14 mouse cellular contexts compared by ENCODE assay signal in the genomic region with DNA sequence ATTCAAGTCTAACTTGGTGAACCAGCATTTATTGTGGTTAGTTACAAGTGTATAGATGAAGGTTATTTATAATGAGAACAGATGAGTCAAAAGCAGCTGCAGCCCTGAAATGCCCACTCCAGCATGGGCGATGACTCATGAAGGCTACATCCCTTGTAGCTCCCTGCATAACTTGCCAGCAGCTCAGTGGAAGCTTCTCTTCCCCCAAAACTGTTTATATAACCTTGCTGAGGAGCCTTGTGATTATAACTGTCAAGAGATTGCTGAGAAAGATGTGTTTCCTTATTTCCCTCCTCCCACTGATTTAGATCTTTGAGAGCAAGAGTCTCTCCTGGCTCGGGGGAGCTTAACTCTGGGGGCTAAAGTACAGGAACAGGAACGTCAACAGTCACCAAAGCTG.
DNase-seq lines count a peak whose midpoint lies in the region; ATAC-seq lines count a peak whose summit lies in the region.
"Had no signal": no experiment of that assay in that cellular context is flagged by ENCODE, and none has a peak within 500 bp of the region (broad histone marks: within the 10 kb centered on the region; RNA-seq: fewer than 3 reads in every experiment).

No protein-coding gene starts in this region.

- intact Hi-C loops in left cerebral cortex, postnatal 25 days (cut with DNase I) = loop anchor here (1.0 to 5.0 kb wide), 4 partner anchors 70 to 318 kb away; no protein-coding TSS in a partner anchor
- intact Hi-C loops in gastrocnemius, postnatal 14 days (cut with DNase I; ENCODE audit: low total_unique reads) = no loop called here

- no peaks in the 10 kb centered on the region for H3K27me3 ChIP-seq in intestine, embryonic 15.5 days (replicated peaks)
- H3K27me3 ChIP-seq in intestine, embryonic 16.5 days (replicated peaks; ENCODE audit: control insufficient read depth, insufficient read depth, low read length) = no peaks in the 10 kb centered on the region
- no peaks in the 10 kb centered on the region for H3K27me3 ChIP-seq in liver, embryonic 11.5 days (replicated peaks; ENCODE audit: control insufficient read depth, insufficient read depth, low read length)
- H3K27me3 ChIP-seq: liver, embryonic 15.5 days; midbrain, embryonic 12.5 days; neural tube, embryonic 15.5 days had no signal

- 14% methylated on average over 3 of the region's 3 CpGs for WGBS in intestine, embryonic 15.5 days
- WGBS in intestine, embryonic 16.5 days = 23% methylated on average over 3 of the region's 3 CpGs
- 51% methylated on average over 3 of the region's 3 CpGs for WGBS in liver, embryonic 11.5 days

- H3K9me3 ChIP-seq in intestine, embryonic 15.5 days = no peaks in the 10 kb centered on the region
- no peaks in the 10 kb centered on the region for H3K9me3 ChIP-seq in intestine, embryonic 16.5 days (ENCODE audit: control insufficient read depth, low read length)
- H3K9me3 ChIP-seq in liver, embryonic 11.5 days (ENCODE audit: control insufficient read depth, low read length) = no peaks in the 10 kb centered on the region
- H3K9me3 ChIP-seq: liver, embryonic 15.5 days; midbrain, embryonic 12.5 days; neural tube, embryonic 15.5 days had no signal

- no peaks in the 10 kb centered on the region for H3K4me1 ChIP-seq in intestine, embryonic 15.5 days (replicated peaks)
- H3K4me1 ChIP-seq in intestine, embryonic 16.5 days (ENCODE audit: control insufficient read depth, insufficient read depth, low read length) = no peaks in the 10 kb centered on the region
- no peaks in the 10 kb centered on the region for H3K4me1 ChIP-seq in liver, embryonic 11.5 days (replicated peaks; ENCODE audit: control insufficient read depth, insufficient read depth, low read length)
- H3K4me1 ChIP-seq: liver, embryonic 15.5 days; midbrain, embryonic 12.5 days; neural tube, embryonic 15.5 days had no signal

- peak; percentile 34; the same call in 1 of the 2 replicates for ATAC-seq in intestine, embryonic 15.5 days
- ATAC-seq in intestine, embryonic 16.5 days = no peak
- ATAC-seq in liver, embryonic 11.5 days (replicated peaks; ENCODE audit: low FRiP score) = no peak

- peak; percentile 3 for DNase-seq in 416B (ENCODE audit: low read depth)
- DNase-seq in brain, adult 2 months (ENCODE audit: low read depth, low spot score) = peak; percentile 97
- peak; percentile 71 to 97 for DNase-seq in left cerebral cortex, postnatal 25 days (ENCODE audit: low spot score in 2 of 2)
- DNase-seq in liver, embryonic 11.5 days (ENCODE audit: low spot score) = no peak
- no peak for DNase-seq in cerebellum, adult 8-10 months
- DNase-seq in gastrocnemius, postnatal 14 days = no peak
- DNase-seq: gastrocnemius, postnatal 10 days; heart, postnatal 10 days; kidney, postnatal 25 days had no signal

- no peak overlapping the region for H3K4me2 ChIP-seq in intestine, embryonic 15.5 days (replicated peaks)
- no peak overlapping the region for H3K4me2 ChIP-seq in intestine, embryonic 16.5 days (ENCODE audit: low read depth, low read length)
- no peak overlapping the region for H3K4me2 ChIP-seq in liver, embryonic 11.5 days
- H3K4me2 ChIP-seq: liver, embryonic 15.5 days; midbrain, embryonic 12.5 days; neural tube, embryonic 15.5 days had no signal

- H3K27ac ChIP-seq in intestine, embryonic 15.5 days = no peak overlapping the region
- H3K27ac ChIP-seq in intestine, embryonic 16.5 days (ENCODE audit: low read length) = no peak overlapping the region
- H3K27ac ChIP-seq in liver, embryonic 11.5 days (ENCODE audit: low read depth, low read length) = no peak overlapping the region
- H3K27ac ChIP-seq: liver, embryonic 15.5 days; midbrain, embryonic 12.5 days; neural tube, embryonic 15.5 days had no signal

- H3K4me3 ChIP-seq in intestine, embryonic 15.5 days (replicated peaks) = no peak overlapping the region
- H3K4me3 ChIP-seq in intestine, embryonic 16.5 days (ENCODE audit: low read length) = no peak overlapping the region
- H3K4me3 ChIP-seq in liver, embryonic 11.5 days (ENCODE audit: low read depth, low read length) = no peak overlapping the region
- H3K4me3 ChIP-seq: liver, embryonic 15.5 days; midbrain, embryonic 12.5 days; neural tube, embryonic 15.5 days had no signal

- no peaks in the 10 kb centered on the region for H3K36me3 ChIP-seq in intestine, embryonic 15.5 days
- H3K36me3 ChIP-seq in intestine, embryonic 16.5 days (ENCODE audit: control insufficient read depth, insufficient read depth, low read length) = no peaks in the 10 kb centered on the region
- no peaks in the 10 kb centered on the region for H3K36me3 ChIP-seq in liver, embryonic 11.5 days (ENCODE audit: control insufficient read depth, insufficient read depth, low read length)
- H3K36me3 ChIP-seq: liver, embryonic 15.5 days; midbrain, embryonic 12.5 days; neural tube, embryonic 15.5 days had no signal

- no peak overlapping the region for H3K9ac ChIP-seq in intestine, embryonic 15.5 days
- H3K9ac ChIP-seq in intestine, embryonic 16.5 days (ENCODE audit: low read depth, low read length) = no peak overlapping the region
- H3K9ac ChIP-seq in liver, embryonic 11.5 days (ENCODE audit: low read depth, low read length) = no peak overlapping the region
- H3K9ac ChIP-seq: liver, embryonic 15.5 days; midbrain, embryonic 12.5 days; neural tube, embryonic 15.5 days had no signal

Comparison
In these comparisons a context has a peak if more than half of its experiments do, and no peak if none do; other contexts are left out.
1. DNase-seq: peak in 416B (single experiment), brain, adult 2 months (single experiment) and left cerebral cortex, postnatal 25 days (2 of 2); none in liver, embryonic 11.5 days (single experiment), cerebellum, adult 8-10 months (single experiment) and gastrocnemius, postnatal 14 days (single experiment).